Mouse (Mus musculus) forebrain, embryonic 14.5 days (tissue): ENCODE measurements around the gene Tmem219. TPM values are rescaled to one million over a fixed set of nuclear protein-coding genes. Genes with fewer than 3 reads are reported as not detected.

Source experiments
- ATAC-seq: fragments of 200-750 bp; cut with Nextera tagmentation; 2 replicates; pipeline ENCODE4 v1.8.0; 2017; ENCODE audit warnings: mild to moderate bottlenecking, moderate library complexity
- DNase-seq: peaks from one replicate; pipeline ENCODE4 v3.0.0-alpha.2; 2015; ENCODE audit warnings: low spot score
- H3K27ac ChIP-seq: fragments of 300-500 bp; sonication (generic); 2 replicates; pipeline ENCODE4 v1.5.1; 2014; ENCODE audit warnings: low read depth, mild to moderate bottlenecking, control low read depth, low read length, moderate library complexity
- H3K27me3 ChIP-seq: fragments of 300-500 bp; sonication (generic); replicated peaks from 2 replicates; pipeline ENCODE4 v1.6.1; 2014; ENCODE audit warnings: low read length, control low read depth, mixed read lengths; ENCODE audit not compliant: control insufficient read depth, insufficient read depth
- H3K36me3 ChIP-seq: fragments of 300-500 bp; sonication (generic); 2 replicates; pipeline ENCODE4 v1.6.1; 2014; ENCODE audit warnings: low read length, control low read depth; ENCODE audit not compliant: control insufficient read depth, insufficient read depth
- H3K4me1 ChIP-seq: fragments of 300-500 bp; sonication (generic); 2 replicates; pipeline ENCODE4 v1.6.1; 2014; ENCODE audit warnings: antibody characterized with exemption, low read length, control low read depth; ENCODE audit not compliant: control insufficient read depth, insufficient read depth
- H3K4me2 ChIP-seq: fragments of 300-500 bp; sonication (generic); 2 replicates; pipeline ENCODE4 v1.6.1; 2014; ENCODE audit warnings: mild to moderate bottlenecking, control low read depth, low read length
- H3K4me3 ChIP-seq: fragments of 300-500 bp; sonication (generic); 2 replicates; pipeline ENCODE4 v1.5.1; 2014; ENCODE audit warnings: low read depth, low read length, control low read depth
- H3K9ac ChIP-seq: fragments of 300-500 bp; sonication (generic); 2 replicates; pipeline ENCODE4 v1.6.1; 2014; ENCODE audit warnings: mild to moderate bottlenecking, low read length, control low read depth, moderate library complexity
- H3K9me3 ChIP-seq: fragments of 300-500 bp; sonication (generic); replicated peaks from 2 replicates; pipeline ENCODE4 v1.6.1; 2016; ENCODE audit warnings: low read length, control low read depth, mixed read lengths; ENCODE audit not compliant: control insufficient read depth
- WGBS: fragments of 180-500 bp; shearing (Covaris S2); extraction: QIAGEN DNeasy Blood & Tissue Kit; methylation state at CpG from one replicate; pipeline ENCODE4 v1.1.7; 2014; 5-methylcytosine and 5-hydroxymethylcytosine counted together
- polyA plus RNA-seq: library from polyadenylated mRNA; unstranded; fragments of >200 nt; fragmentation: Nextera tagmentation; extraction: Ambion mirVana; gene quantifications from 2 replicates; pipeline ENCODE4 v1.2.1, GENCODE M21; 2014

Tmem219 gene
- polyA plus RNA-seq, 1 experiment from 2014 or later = 44.9 TPM

DNA sequence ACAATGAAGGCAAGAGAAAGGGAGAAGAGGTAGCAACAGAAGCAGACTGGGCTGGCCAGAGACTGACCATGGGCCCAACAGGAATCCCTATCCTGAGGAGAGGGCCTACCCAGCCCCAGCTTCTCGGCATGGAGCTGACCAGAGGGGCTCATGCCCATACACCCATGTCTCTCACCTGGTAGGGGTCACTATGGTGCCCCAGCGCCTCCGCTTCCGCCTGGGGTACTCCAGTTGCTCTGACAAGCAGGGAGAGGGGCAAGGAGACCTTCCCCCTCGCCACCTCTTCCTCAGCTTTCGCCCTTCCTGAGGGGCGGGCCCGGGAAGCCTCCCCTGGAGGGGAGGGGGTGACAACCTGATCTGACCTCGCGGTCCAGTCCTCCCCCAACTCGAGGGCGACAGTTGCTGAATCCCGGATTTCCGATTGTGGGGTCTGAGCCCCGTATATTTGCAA, 39.0 kb downstream of the Tmem219 start:
- H3K4me3 ChIP-seq = peak overlapping the region; percentile 47
- ATAC-seq (no peak), DNase-seq (no peak)
- no peaks in the 10 kb centered on the region for H3K27me3 ChIP-seq
- peak overlapping the region; percentile 92 for H3K27ac ChIP-seq
- peak overlapping the region; percentile 77 for H3K4me2 ChIP-seq
- H3K9ac ChIP-seq = peak overlapping the region; percentile 71
- H3K9me3 ChIP-seq = no peaks in the 10 kb centered on the region
- H3K4me1 ChIP-seq = peaks cover 21% of the 10 kb centered on the region
- peaks cover 17% of the 10 kb centered on the region for H3K36me3 ChIP-seq
- 0% methylated on average over 14 of the region's 15 CpGs for WGBS

- WGBS = 79% methylated on average over 6 of the region's 6 CpGs
- ATAC-seq = no peak
- Histone ChIP-seq H3K27me3 (no peaks in the 10 kb centered on the region), H3K9ac (peak overlapping the region; percentile 48), H3K27ac (no peak overlapping the region), H3K9me3 (no peaks in the 10 kb centered on the region), H3K4me1 (peaks cover 21% of the 10 kb centered on the region), H3K4me2 (peak overlapping the region; percentile 77), H3K36me3 (peaks cover 44% of the 10 kb centered on the region), H3K4me3 (peak overlapping the region; percentile 47; the same call in 1 of the 2 replicates)
- DNase-seq = no peak
Measured at GRCm38 (mm10) chr7:126881040-126881439, 41.7 kb downstream of the Tmem219 start.

GRCm38 (mm10) chr7:126877239-126877638, 45.5 kb downstream of the Tmem219 start:
- no peaks in the 10 kb centered on the region for H3K9me3 ChIP-seq
- H3K4me1 ChIP-seq = peaks cover 11% of the 10 kb centered on the region
- WGBS = 100% methylated on average over 1 of the region's 1 CpGs
- no peak overlapping the region for H3K27ac ChIP-seq
- no peaks in the 10 kb centered on the region for H3K27me3 ChIP-seq
- ATAC-seq (no peak), DNase-seq (no peak)
- H3K4me3 ChIP-seq = no peak overlapping the region
- no peak overlapping the region for H3K4me2 ChIP-seq
- H3K36me3 ChIP-seq = peaks cover 82% of the 10 kb centered on the region
- no peak overlapping the region for H3K9ac ChIP-seq

- no peaks in the 10 kb centered on the region for H3K4me1 ChIP-seq
- ATAC-seq (no peak), DNase-seq (no peak)
- 95% methylated on average over 2 of the region's 2 CpGs for WGBS
- no peaks in the 10 kb centered on the region for H3K27me3 ChIP-seq
- no peak overlapping the region for H3K9ac ChIP-seq
- H3K36me3 ChIP-seq = peaks cover 100% of the 10 kb centered on the region
- H3K4me3 ChIP-seq = no peak overlapping the region
- no peaks in the 10 kb centered on the region for H3K9me3 ChIP-seq
- H3K27ac ChIP-seq = no peak overlapping the region
- H3K4me2 ChIP-seq = no peak overlapping the region
Measured at GRCm38 (mm10) chr7:126870520-126870891, 52.2 kb downstream of the Tmem219 start.

GRCm38 (mm10) chr7:126869780-126870519, 52.8 kb downstream of the Tmem219 start:
- no peak for DNase-seq
- Histone ChIP-seq H3K4me2 (no peak overlapping the region), H3K27ac (no peak overlapping the region), H3K4me3 (no peak overlapping the region), H3K4me1 (no peaks in the 10 kb centered on the region), H3K36me3 (peaks cover 100% of the 10 kb centered on the region), H3K9ac (no peak overlapping the region), H3K9me3 (no peaks in the 10 kb centered on the region), H3K27me3 (no peaks in the 10 kb centered on the region)
- 91% methylated on average over 23 of the region's 23 CpGs for WGBS
- ATAC-seq = no peak

GRCm38 (mm10) chr7:126868003-126868402, 54.7 kb downstream of the Tmem219 start:
- Histone ChIP-seq H3K4me2 (no peak overlapping the region), H3K9me3 (no peaks in the 10 kb centered on the region), H3K9ac (no peak overlapping the region), H3K27me3 (no peaks in the 10 kb centered on the region), H3K36me3 (peaks cover 93% of the 10 kb centered on the region), H3K27ac (no peak overlapping the region), H3K4me3 (no peak overlapping the region), H3K4me1 (peaks cover 7% of the 10 kb centered on the region; the same call in 1 of the 2 replicates)
- DNase-seq (no peak), ATAC-seq (no peak)
- 86% methylated on average over 12 of the region's 12 CpGs for WGBS

DNA sequence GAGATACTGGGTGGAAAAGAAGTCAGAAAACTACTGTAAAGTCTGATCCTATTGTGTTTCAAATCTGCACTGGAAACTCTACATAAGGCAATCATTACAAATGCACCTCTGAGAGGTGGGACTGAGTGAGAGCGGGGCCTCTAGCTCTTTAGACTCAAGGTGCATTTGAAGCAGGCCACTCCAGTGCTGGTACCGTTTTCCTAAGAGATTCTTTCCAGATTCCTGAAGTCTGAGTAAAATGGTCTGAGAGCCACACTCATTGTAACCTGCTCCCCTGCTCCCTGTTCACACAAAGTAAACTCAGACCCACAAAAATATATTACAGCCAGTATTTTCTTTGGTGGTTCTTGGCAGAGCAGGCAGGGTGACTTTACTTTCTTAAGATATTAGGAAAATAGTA, 55.2 kb downstream of the Tmem219 start:
- H3K27ac ChIP-seq = no peak overlapping the region
- H3K4me3 ChIP-seq = no peak overlapping the region
- no peaks in the 10 kb centered on the region for H3K27me3 ChIP-seq
- ATAC-seq (no peak), DNase-seq (no peak)
- no peak overlapping the region for H3K9ac ChIP-seq
- H3K4me1 ChIP-seq = peaks cover 11% of the 10 kb centered on the region; the same call in 1 of the 2 replicates
- H3K4me2 ChIP-seq = no peak overlapping the region
- WGBS = 82% methylated on average over 2 of the region's 2 CpGs
- H3K9me3 ChIP-seq = no peaks in the 10 kb centered on the region
- H3K36me3 ChIP-seq = peaks cover 88% of the 10 kb centered on the region

DNA sequence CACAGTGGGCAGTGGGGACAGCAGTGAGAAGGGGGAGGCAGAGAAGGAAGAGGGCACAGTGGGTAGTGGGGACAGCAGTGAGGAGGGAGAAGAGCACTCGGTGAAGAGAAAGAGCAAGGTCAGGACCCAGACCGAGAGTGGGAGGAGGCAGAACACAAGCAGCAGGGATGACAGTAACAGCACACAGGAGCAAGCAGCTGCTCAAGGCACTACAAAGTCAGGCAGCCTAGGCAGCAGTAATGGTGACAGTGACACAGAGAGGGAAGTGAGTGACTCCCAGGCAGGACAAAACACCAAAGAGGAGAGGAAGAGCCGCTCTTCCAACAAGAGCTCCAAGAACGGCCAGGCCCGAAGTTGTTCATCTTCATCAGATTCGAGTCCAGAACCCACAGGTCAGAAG, 58.9 kb downstream of the Tmem219 start:
- Histone ChIP-seq H3K4me2 (peak overlapping the region; percentile 82), H3K9me3 (no peaks in the 10 kb centered on the region), H3K27me3 (no peaks in the 10 kb centered on the region), H3K4me3 (peak overlapping the region; percentile 59), H3K27ac (no peak overlapping the region), H3K36me3 (peaks cover 60% of the 10 kb centered on the region), H3K9ac (peak overlapping the region; percentile 72), H3K4me1 (peaks cover 15% of the 10 kb centered on the region)
- ATAC-seq (no peak), DNase-seq (no peak)
- 78% methylated on average over 6 of the region's 6 CpGs for WGBS

DNA sequence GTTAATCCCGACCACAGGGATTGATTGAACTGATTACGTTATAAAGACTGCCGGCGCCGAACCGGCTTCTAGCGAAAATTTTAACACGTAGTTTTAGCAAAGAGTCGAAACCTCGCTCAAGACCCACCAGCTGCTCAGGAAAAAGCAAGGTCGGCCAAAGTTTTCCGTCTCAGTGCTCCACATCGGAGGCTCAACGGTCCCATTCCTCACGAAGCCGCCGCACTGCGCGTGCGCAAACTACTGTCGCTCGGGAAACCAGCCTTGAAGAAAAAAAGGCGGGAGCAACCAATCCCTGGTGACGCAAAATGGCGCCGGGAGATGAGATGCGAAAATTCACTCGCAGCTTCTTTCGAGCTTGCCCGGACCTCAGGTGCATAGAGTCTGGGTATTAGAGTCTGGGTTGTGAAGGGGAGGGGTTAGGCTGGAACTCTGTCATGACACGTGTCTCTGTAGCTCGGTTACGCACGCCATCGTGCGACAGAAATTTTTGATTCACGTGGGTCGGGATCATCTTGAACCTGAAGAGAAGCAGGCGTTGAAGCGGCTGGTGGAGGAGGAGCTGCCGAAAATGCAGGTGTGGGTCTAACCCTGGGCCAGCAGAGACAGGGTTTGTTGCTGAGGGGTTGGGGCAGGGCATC, 60.5 kb downstream of the Tmem219 start, which contains the start of gene Ino80e:
Ino80e (minus strand) TSS at position 231 of the 638 bp plus-strand sequence.
- Histone ChIP-seq H3K36me3 (peaks cover 57% of the 10 kb centered on the region), H3K9me3 (no peaks in the 10 kb centered on the region), H3K27ac (peak within 1 kb of the TSS; percentile 74), H3K9ac (peak within 1 kb of the TSS; percentile 72), H3K4me1 (peaks cover 15% of the 10 kb centered on the region), H3K27me3 (no peaks in the 10 kb centered on the region), H3K4me3 (peak within 1 kb of the TSS; percentile 59), H3K4me2 (peak within 1 kb of the TSS; percentile 82)
- DNase-seq = peak; percentile 99
- ATAC-seq = peak; percentile 76
- WGBS = under 1% methylated on average over 41 of the region's 41 CpGs
